Mouse (Mus musculus): Measurements from ENCODE around the gene Fam117a. TPM values are rescaled to one million over a fixed set of nuclear protein-coding genes. Genes with fewer than 3 reads are reported as not detected.

Gene Fam117a
- total RNA-seq (2023), result 100 to 1,000 TPM in 1 of 2 experiments, 10 to 100 TPM in 1; 98.8 to 107 TPM

GRCm38 (mm10) chr11:95336568-95337128 lies at the start of gene Fam117a:
TSS of gene Fam117a (plus strand) at chr11:95337018.

GRCm38 (mm10) chr11:95310007-95310647 lies 26.7 kb upstream of the Fam117a start, which contains the start of gene Kat7:
TSS of gene Kat7 (minus strand) at chr11:95310246.

GRCm38 (mm10) chr11:95384319-95384972 lies 47.6 kb downstream of the Fam117a start, which contains the start of gene Slc35b1:
TSS of gene Slc35b1 (plus strand) at chr11:95384692.

GRCm38 (mm10) chr11:95413641-95414535 lies 77.1 kb downstream of the Fam117a start, which contains the start of gene Spop:
TSS of gene Spop (plus strand) at chr11:95414080.

Other genes starting within 250 kb of the Fam117a start
- not detected for gene Dlx3, start 216.9 kb upstream of the Fam117a start, total RNA-seq (2023)
- gene Dlx4, start 190.8 kb upstream of the Fam117a start, total RNA-seq (2023), result not detected
- gene Tac4, start 75.5 kb upstream of the Fam117a start, total RNA-seq (2023), result not detected
- gene Kat7, start 26.8 kb upstream of the Fam117a start, total RNA-seq (2023), result 100 to 1,000 TPM; 116 to 137 TPM
- 10 to 100 TPM; 51.0 to 57.5 TPM for gene Slc35b1, start 47.7 kb downstream of the Fam117a start, total RNA-seq (2023)
- 10 to 100 TPM; 88.1 to 96.8 TPM for gene Spop, start 77.1 kb downstream of the Fam117a start, total RNA-seq (2023)
- gene Nxph3, start 177.6 kb downstream of the Fam117a start, total RNA-seq (2023), result not detected

All from T-cell, adult 66 days (primary cell).